Mouse (Mus musculus): ENCODE measurements around the gene Cpeb4.

Cpeb4 gene

DNA sequence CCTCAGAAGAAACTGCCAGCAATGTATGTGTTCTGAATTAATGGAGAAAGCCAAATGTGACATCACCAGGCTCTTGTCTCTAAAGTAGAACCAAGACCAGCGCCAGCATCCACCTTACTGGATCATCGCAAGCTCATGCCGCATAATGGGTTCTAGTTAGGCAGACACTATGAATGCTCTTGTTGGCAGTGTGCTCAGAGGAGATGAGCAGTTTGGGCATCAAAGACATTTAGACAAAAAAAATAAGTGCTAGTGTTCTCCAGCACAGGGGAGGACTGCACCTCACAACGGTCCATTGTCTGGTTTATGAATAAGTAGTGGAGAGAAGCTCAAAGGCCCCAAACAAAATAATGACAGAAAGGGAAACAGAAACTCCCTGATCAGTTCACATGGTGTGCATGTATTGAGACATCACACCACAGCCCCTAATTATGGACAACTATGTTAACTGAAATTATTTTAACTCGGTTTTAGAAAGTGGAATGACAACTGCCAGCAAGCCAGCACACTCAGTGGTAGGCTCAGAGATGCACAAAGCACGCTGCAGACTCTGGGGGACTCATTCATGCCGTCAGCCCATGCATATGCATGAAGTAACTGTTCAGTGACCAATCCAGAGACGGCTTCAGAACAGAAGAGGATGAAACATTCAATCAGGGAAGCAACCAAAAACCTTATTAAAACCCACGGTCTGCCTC lies 25.1 kb upstream of the Cpeb4 start:
- in situ Hi-C loops (cut with MboI, MseI) = no loop called here

- in situ Hi-C loops (cut with MboI, MseI) = no loop called here
Observed at GRCm38 (mm10) chr11:31847469-31847805, 24.6 kb upstream of the Cpeb4 start.

DNA sequence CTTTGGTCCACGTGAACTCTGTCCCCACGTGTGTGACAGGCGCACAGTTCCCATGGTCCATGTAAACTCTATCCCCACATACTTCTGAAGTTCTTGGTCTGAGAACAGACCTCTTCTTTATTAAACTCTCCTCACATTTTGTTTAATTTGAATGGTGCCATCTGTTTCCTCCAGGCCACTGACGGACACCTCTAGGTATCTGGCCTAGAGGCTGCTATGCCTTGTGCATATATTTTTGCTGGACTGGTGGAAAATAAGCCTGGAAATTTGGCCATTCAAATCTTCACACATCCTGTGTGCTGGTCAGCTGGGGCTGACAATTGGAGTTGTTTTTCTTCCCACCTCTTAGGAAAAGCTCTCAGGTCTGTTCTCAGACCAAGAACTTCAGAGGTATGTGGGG lies 23.3 kb upstream of the Cpeb4 start:
- in situ Hi-C loops (cut with MboI, MseI) = no loop called here

DNA sequence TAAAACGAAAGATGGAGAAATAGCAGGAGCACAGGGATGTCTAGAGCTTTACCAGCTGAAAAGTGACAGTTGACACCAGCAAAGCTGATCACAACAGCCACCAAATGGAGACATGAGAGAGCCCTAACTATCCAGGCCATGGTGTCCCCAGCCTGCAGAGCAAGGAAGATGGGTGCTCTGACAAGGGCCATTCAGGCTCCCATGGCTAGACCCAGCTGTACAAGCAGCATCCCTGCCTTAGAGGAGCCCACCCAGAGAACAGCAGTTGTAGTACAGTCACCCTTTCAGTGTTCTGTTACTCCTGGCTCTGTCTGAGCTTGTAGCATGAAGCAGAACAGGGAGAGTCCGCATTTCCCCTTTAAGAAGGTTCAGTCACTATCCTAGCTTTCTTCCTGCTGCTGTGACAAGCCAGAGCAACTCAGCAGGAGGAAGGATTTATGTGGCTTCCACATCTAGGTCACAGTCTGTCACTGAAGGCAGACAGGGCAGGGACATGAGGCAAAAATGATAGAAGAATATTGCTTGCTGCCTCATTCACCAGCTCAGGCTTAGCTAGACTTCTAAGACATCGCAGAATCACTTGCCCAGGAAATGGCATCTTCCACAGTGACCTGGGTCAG lies 21.7 kb upstream of the Cpeb4 start:
- in situ Hi-C loops (cut with MboI, MseI) = loop anchor here in 1 of 2 experiments (5.0 kb wide), 1 partner anchor 38 kb away; no protein-coding TSS in a partner anchor

- in situ Hi-C loops (cut with MboI, MseI) = loop anchor here in 1 of 2 experiments (5.0 kb wide), 1 partner anchor 39 kb away; no protein-coding TSS in a partner anchor
Observed at GRCm38 (mm10) chr11:31850995-31851394, 21.0 kb upstream of the Cpeb4 start.

- in situ Hi-C loops (cut with MboI, MseI) = loop anchor here in 1 of 2 experiments (5.0 kb wide), 1 partner anchor 40 kb away; no protein-coding TSS in a partner anchor
Observed at GRCm38 (mm10) chr11:31851702-31852560, 20.1 kb upstream of the Cpeb4 start.

DNA sequence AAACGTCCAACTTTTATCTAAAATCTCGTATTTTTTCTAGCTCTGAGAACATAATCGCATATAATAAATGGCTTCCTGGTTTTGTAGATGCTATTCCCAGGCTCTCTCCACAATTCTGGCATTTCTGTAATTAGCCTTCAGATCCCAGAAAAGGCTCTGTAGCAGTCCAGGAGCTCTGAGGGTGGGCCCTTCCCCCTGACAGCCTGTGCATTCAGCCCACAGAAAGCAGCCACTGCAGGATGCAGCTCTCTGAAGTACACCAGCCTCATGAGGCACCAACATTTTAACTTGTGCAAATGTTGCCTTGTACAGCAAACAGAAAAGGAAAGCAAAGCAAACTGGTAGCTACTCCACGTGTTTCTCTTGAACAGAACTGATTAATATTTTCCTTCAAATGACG lies 17.1 kb upstream of the Cpeb4 start:
- in situ Hi-C loops (cut with MboI, MseI) = loop anchor here in 1 of 2 experiments (5.0 kb wide), 1 partner anchor 43 kb away; no protein-coding TSS in a partner anchor

DNA sequence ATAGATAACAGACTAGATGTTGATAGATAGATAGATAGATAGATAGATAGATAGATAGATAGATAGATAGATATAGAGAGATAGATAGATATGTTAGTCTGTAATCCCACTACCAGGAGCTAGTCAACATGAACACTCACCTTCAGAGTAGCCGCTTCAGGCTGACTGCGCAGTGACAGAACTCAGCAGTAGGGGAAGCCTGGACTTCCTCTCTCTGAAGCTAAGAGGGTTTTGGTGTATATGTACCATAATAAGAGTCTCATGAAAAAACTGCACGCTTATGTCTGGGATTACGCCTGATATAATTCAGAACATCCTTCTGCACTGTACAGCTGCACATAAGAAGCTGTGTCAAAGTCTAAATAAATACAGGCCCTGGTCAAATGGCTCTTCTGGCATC lies 14.5 kb upstream of the Cpeb4 start:
- in situ Hi-C loops (cut with MboI, MseI) = no loop called here

DNA sequence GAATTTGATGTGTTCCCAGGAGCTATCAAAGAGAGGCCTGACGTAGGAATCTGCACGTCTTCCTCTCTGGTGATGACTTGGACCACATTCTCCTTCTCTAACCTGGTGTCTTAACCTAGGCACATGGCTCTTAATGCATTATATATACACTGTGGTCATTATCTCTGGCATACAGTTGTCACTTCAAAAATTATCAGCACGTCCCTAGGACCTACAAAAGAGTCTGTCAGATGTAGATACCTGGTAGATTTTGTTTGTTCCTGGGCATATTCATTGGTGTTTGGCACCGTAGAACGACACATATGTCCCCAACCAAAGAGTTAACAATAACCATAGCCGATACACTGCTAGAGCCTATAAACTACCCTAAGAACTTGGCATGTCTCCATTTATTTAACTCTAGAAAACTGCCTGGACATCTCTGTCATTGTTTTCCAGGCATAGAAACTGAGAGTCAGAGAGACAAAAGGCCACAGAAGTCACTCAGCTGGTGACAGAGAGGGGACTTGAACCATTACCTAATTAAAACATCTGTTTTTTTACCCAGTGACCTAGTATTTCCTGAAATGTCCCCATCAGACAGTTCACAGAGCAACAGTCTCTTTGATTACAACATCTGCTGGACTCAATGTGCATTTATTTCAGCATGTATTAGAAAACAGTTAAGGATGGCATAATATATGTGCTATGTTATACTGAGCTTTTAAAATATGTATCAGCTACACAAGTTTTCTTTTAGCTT lies 10.7 kb upstream of the Cpeb4 start:
- in situ Hi-C loops (cut with MboI, MseI) = no loop called here

- in situ Hi-C loops (cut with MboI, MseI) = no loop called here
Observed at GRCm38 (mm10) chr11:31867976-31868375, 4.0 kb upstream of the Cpeb4 start.

DNA sequence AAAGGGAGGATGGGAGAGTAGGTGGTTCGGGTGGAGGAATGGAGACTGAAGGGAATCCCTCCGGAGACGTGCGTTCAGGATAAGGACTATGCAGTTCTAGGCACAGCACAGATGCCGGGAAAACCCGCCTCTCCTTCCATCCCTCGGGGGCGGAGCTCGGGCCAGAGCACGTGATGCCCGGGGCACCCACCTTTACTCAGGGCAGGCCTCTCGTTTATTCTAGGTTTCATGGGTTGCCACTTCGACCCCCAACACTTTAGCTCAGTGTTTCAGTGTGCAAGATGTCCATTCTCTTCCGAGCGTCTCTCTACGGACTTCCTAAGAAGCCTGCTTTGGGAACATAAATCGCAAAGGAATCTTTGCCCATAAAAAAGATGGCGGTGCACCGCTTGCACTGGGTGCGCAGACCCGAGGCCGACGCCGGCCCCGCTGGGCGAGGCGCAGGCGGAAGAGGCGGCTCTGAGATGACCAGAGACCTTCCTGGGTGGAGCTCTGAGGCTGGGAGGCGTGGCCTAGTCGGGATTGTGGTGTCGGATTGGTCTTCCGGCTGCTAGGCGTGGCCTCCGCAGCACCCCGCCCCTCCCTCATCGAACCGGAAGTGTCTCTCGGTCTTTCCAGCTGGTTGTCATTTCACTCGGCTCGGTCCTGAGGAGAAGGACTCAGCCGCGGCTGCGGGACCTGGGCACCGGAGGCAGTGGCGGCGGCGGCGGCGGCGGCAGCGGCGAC lies 1.6 kb upstream of the Cpeb4 start:
- in situ Hi-C loops (cut with MboI, MseI) = loop anchor here (5.0 kb wide), 2 partner anchors 77 to 193 kb away; no protein-coding TSS in a partner anchor

- in situ Hi-C loops (cut with MboI, MseI) = loop anchor here (5.0 kb wide), 2 partner anchors 76 to 194 kb away; no protein-coding TSS in a partner anchor
Observed at GRCm38 (mm10) chr11:31871135-31871541, 873 bp upstream of the Cpeb4 start.

GRCm38 (mm10) chr11:31872546-31873261 lies 693 bp downstream of the Cpeb4 start:
- in situ Hi-C loops (cut with MboI, MseI) = loop anchor here (5.0 kb wide), 2 partner anchors 75 to 195 kb away; no protein-coding TSS in a partner anchor

DNA sequence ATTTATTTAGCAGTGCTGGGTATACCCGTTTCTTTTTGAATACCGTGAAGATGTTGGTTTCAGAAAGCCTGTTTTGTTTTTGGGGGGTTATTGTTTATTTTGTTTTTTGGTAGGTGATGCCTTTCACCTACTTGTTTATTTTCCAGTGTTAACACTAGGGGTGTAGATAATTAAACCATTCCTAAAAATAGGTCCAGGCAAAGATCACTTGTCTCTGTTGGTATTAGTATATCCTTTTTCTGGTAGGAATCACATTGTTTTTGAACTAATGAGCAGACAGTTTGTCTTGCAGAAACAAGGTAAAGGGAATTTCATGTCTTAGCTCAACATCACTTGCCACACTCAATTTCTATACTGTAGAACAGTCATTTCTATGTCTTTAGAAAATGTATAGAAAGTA lies 2.1 kb downstream of the Cpeb4 start:
- in situ Hi-C loops (cut with MboI, MseI) = loop anchor here (5.0 kb wide), 2 partner anchors 73 to 197 kb away; no protein-coding TSS in a partner anchor

DNA sequence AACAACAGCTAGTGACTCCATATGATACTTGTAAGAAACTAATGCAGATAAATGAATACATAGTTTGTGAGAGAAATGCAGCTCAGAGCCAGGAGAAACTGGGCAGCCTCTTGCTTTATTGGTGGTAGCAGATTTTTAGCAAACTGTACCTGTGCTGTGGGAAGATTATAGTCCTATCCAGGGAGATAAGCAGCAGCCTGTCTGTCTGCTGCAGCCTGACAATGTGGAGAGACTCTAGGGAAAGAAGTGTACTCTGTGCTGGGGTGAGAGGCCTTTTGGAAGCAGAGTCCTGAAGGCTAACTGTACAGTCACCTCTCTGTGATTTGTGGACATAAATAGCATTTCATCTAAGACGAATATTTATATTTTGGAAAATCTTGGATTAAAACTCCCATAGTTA lies 11.7 kb downstream of the Cpeb4 start:
- in situ Hi-C loops (cut with MboI, MseI) = no loop called here

GRCm38 (mm10) chr11:31885765-31886164 lies 13.8 kb downstream of the Cpeb4 start:
- in situ Hi-C loops (cut with MboI, MseI) = no loop called here

GRCm38 (mm10) chr11:31888229-31888628 lies 16.2 kb downstream of the Cpeb4 start:
- in situ Hi-C loops (cut with MboI, MseI) = no loop called here

DNA sequence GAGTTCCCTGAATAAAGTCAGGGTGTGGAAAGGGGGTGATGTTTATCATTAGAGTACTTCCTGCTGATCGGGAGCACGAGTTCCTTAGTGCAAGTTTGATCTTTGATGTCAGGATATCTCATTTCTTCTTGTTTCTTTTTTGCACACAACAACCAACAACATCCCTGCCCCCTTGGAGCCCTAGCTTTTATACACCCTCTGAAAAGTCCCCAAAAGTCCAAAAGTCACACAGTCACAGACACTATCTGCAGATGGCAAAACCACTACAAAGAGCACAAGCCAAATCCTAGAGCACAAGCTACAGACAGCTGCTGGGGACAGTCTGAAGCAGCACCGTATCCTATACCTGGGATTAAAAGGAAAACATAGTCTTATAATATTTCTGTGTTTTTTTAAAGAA lies 20.1 kb downstream of the Cpeb4 start:
- in situ Hi-C loops (cut with MboI, MseI) = no loop called here

GRCm38 (mm10) chr11:31893639-31894038 lies 21.6 kb downstream of the Cpeb4 start:
- in situ Hi-C loops (cut with MboI, MseI) = no loop called here

Measured in T-helper 17 cell (primary cell).